Mouse (Mus musculus) mature B cell (primary cell): ENCODE measurements around the gene Dscaml1.

Experiments used
- in situ Hi-C: fragments of 300-500 bp; cut with MboI; formaldehyde crosslinking; loops from 2 replicates; pipeline ENCODE4 v1.14.3; 2019

Dscaml1 gene

GRCm38 (mm10) chr9:45426456-45426855 lies at the start of gene Dscaml1:
Gene Dscaml1, plus strand, starts transcription at chr9:45426628.
- in situ Hi-C loops = no loop called here

DNA sequence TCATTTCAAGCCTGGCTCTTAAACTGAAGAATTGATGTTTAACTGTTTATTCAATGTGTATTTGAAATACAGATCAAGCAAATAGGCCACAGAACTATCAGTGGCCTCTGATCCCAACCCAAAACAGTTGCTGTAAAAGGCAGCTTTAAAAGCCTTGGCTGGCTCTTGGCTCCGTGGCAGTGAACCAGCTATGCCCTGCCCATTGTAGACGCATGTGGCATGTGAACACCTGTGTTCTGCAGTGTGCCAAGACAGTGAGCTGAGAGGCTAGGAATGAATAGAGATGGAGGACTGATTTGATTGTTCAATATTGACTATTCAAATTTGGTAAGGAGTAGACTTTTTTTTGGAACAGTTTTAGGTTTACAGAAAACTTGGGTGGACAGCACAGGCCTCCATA lies 49.5 kb upstream of the Dscaml1 start:
- in situ Hi-C loops = no loop called here

- in situ Hi-C loops = no loop called here
Observed at GRCm38 (mm10) chr9:45380411-45381251, 45.8 kb upstream of the Dscaml1 start.

DNA sequence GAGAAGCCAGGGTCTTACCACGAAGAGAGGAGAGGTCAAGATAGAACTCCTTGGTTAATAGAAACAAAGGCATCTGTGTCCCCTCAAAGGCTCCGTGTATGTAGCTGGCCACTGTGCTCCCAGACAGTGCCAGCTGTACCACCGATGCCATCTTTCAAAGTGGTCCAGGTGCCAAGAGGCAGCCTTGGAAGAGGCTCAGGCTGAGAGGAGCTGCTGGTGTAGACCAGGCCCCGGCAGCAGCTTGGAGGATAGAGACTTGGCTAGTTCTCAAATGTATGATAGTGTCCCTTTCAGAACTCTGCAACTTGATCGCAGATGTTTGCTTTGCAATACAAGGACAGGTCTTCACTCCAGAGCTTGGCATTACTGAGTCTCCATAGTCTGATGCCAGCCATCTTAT lies 44.1 kb upstream of the Dscaml1 start:
- in situ Hi-C loops = no loop called here

DNA sequence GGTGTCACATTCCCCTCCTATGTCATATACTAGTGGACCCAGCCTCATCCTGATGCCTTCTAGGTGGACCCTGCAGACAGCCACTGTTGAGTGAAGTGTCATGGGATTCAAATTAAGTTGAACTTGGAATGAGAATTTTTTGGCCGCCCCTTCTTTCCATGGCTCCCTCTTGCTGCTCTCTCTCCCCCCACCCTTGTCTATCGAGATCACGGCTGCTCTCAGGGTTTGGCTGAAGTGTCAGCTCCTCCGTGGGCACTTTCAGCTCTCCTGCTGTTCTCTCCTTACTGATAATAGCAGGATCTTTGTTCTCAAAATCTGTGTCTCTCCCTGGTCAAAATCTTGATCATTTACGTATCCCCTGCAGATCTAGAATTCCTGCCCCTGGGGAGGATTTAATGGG lies 43.6 kb upstream of the Dscaml1 start:
- in situ Hi-C loops = no loop called here

GRCm38 (mm10) chr9:45383883-45384282 lies 42.5 kb upstream of the Dscaml1 start:
- in situ Hi-C loops = no loop called here

DNA sequence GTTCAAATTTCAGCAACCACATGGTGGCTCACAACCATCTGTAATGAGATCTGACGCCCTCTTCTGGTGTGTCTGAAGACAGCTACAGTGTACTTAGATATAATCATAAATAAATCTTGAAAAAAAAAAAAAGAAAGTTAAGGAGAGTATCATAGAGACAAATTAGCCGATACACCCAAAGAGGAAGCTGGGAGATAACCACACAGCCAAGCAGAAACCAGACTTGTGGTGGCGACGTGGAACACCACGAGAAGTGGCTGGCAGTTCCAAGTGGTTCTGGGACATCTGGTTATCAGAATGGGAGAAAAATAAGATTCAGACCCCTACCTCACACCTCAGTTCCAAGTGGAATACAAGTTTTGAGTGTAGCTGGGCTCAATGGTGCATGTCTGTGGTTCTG lies 39.7 kb upstream of the Dscaml1 start:
- in situ Hi-C loops = no loop called here

DNA sequence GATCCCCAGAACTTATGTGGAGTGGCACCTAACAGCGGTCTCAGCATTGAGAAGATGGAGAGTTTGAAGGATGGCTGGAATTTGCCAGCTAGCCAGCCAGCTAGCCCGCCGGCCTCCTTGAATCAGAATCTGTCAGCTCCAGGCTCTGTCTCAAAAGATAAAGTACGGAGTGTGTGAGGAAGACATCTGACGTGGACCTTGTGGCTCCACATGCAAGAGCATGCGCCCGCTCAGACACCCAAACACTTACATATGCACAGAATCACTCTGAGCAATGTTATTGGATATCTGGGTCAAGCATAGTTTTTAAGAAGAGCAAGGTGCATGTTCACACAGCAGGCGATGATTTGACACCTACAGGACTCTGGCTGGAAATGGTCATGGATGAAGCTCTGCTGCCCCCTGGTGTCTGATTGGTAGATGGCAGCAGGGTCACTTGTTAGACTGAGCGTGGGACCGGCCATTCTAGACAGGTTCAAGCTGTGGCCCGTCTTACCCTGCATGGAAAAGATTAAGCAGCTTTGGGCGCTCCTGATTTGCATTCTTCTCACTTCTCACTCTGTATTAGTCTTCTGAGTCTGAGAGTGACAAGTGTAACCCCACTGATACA lies 37.9 kb upstream of the Dscaml1 start:
- in situ Hi-C loops = no loop called here

GRCm38 (mm10) chr9:45389596-45389995 lies 36.8 kb upstream of the Dscaml1 start:
- in situ Hi-C loops = no loop called here

DNA sequence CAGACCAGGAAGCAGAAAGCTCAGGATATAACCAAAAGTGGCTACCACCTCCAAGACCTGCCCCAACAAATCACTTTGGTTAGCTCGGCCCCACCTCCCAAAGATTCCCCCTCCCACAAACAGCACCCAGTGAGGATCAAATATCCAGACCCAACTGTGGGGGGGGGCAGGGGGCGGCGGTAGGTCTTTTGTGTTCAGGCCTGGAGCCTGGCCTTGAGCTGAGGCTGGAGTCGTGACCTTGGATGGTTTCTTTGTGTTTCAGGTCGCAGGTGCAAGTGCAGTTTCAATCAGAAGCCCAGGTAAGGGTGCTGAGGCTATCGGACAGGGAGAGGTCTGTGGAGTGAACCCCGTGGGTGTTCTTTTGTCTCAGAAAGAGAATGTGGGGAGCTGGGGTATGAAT lies 35.1 kb upstream of the Dscaml1 start:
- in situ Hi-C loops = loop anchor here (5.0 kb wide), 2 partner anchors 94 to 174 kb away; no protein-coding TSS in a partner anchor

DNA sequence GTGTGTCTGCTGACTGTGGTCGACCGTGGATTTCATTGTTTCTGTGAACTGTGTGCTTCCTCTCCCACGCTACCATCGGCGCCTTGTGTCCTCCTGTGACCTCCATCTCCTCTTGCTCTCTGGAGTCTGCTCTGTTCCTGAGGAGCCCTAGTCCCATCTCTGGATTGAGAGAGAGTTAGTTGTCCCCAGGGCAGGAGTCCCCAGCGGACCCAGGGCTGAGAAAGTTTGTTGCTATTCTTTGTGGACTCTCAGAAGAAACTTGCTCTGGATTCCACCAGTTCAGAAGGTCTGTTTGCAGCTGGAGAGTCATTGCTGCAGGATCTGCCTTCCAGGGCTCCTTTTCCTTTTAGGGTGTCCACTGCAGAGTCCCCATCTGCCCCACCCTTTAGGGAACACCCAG lies 31.2 kb upstream of the Dscaml1 start:
- in situ Hi-C loops = no loop called here

- in situ Hi-C loops = no loop called here
Observed at GRCm38 (mm10) chr9:45395796-45396195, 30.6 kb upstream of the Dscaml1 start.

DNA sequence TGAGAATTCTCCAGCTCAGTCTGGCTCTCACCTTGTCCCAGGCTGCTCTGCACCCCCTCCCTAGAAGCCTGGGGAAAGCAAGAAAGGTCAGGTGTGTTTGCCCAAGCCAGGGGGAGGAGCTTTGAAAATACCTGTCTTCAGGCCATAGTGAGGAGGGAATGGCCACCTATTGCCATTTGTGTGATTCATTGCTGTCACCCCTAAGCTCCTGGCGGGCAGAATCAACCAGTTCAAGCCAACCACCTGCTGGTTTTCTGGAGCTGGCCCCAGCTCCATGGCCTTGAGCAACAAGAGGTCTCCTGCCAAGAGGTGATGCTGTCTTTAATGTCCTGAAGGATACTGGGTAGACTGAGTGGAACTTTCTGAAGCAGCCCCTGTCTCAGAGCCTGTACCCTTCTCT lies 28.1 kb upstream of the Dscaml1 start:
- in situ Hi-C loops = no loop called here

DNA sequence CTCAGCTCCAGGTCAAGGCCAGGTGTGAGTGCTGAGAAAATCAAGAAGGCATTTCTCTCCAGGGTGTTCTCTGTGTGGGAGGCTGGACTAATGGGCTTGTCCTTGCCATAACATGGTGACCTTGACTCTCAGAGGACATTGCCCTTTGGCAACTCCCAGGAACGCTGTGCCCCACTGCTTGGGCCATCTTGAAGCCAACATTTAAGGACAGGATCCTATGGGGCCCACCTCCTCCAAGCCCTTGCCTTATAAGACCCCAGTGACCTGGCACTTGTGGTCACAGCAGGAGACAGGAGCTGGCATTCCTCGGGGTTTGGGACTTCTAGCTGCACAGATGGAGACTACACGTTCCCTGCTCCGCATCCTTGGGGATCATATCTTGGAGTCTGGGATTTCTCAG lies 27.0 kb upstream of the Dscaml1 start, which contains the start of gene Fxyd2:
Fxyd2 (plus strand) TSS at position 236 of the 400 bp plus-strand sequence.
- in situ Hi-C loops = no loop called here

DNA sequence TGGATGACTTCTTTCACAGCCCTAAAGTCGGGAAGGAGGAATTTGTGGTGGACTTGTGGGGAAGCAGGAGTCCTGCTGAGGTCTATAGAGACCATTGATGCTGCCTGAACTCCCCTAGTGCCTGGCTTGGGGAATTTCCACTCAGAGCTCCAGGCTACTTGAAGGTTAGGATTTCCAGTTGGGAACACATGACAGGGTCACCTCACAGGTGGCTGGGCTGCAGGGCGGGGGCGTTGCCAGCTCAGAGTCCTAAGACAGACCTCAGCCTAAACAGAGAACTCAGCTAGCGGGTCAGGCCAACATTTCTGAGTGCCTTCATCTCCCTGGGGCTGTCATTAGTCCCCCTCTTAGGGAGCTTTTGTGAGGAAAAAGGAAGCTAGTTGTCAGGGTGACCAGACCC lies 24.6 kb upstream of the Dscaml1 start:
- in situ Hi-C loops = no loop called here

DNA sequence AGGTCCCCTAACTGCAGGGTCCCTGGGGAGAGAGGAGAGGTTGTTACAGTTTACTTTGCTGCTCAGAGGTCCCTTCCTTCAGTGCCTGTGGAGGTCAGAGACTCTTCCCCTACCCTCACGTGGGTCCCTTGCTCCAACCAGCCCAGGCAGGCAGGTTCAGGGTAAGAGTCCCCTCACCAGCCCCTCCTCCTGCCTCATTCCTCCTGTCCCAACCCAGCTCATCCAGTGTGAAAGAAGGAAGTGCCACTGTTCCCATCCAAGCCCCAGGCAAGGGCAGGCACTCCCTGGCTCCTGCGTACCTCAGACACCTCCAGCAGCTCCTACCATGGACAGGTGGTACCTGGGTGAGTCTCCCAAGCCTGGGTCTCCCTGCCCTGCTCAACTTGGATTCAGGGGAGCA lies 23.5 kb upstream of the Dscaml1 start:
- in situ Hi-C loops = no loop called here

GRCm38 (mm10) chr9:45405694-45406093 lies 20.7 kb upstream of the Dscaml1 start:
- in situ Hi-C loops = no loop called here

GRCm38 (mm10) chr9:45406808-45407207 lies 19.6 kb upstream of the Dscaml1 start:
- in situ Hi-C loops = no loop called here

GRCm38 (mm10) chr9:45407706-45408675 lies 18.4 kb upstream of the Dscaml1 start:
- in situ Hi-C loops = no loop called here

DNA sequence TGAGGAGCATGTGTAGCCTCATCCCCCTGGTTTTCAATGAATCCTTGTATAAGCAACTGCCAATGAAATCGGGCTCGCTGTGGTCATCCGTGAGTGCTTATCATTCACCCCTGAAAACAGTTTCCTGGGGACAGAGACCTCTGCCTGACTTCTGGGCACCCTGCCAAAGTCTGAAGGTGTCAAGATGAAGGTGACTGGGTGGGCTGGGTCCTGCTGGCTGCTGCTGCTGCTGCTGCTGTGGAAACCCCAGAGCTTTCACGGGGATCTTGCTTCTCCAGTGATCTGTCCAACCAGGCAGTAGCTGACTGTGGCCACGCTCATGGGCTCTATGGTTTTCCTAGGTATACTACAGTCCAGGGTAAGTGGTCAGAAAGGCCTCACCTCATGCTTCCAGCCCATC lies 16.2 kb upstream of the Dscaml1 start:
- in situ Hi-C loops = no loop called here

DNA sequence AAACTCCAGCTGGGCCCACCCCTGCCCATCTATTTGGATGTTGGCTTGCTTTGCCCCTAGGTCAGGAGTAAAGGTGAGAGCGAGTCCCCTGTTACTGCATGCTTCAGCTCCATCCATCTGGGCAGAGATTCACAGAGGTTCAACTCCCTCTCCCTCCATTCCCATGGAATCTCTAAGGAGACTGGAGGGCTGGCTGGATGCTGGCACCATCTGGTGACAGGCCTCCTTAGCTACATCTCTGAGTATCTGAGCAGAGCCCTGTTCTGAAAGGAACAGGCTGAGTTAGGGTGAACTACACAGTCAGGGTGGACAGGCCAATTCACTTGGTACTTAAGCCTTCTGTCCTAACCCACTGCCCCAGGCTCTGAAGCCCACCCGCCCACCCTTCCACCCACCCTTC lies 15.8 kb upstream of the Dscaml1 start:
- in situ Hi-C loops = no loop called here

DNA sequence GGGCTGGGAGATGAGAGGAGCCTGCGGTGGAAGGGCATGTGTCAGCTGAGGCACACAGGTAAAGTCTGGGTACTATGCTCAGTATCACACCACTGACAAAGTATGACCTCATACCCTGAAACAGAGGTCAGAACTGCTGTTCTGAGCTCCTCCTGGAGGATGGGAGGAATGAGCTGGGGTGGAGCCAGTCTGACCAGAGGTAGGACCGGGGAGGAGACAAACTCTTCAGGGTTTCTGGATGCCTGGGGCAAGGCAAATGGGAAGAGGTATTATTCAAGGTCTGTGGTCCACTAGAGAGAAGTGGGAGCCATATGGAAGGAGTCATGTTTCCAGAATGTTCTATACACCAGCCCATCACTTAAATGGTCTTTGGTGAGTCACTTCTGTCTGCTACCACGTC lies 15.3 kb upstream of the Dscaml1 start:
- in situ Hi-C loops = no loop called here
